Mouse (Mus musculus) liver (tissue): ENCODE measurements at regions not wholly inside any gene's neighbourhood (a gene's known extent, or its start where the extent isn't known, plus 50 kb on each side); places are given as distances from the start of the nearest gene placed in this dataset.

Source experiments
- DNase-seq: peaks from one replicate; pipeline ENCODE4 v3.0.0-alpha.2; 2020; ENCODE audit warnings: mixed read lengths

DNA sequence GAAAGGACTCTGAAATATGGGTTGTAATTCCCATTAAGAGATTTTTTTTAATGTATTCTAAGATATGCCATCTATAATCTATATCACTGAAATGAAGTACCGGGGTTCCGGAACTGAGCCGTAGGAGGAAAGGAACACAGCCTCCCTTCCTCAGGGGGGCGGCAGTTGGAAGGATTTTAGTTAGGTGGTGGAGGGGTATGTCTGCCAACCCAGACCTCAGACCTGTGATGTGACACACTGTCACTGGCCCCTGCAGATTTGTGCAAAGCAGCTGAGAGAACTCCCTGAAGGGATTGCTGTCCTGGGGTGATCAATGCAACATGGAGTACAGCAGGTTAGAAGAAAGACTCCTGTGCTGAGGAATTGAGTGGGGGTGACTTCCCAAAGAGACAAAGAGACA is 470.2 kb upstream of the Gulo start:
- no peak for DNase-seq

DNA sequence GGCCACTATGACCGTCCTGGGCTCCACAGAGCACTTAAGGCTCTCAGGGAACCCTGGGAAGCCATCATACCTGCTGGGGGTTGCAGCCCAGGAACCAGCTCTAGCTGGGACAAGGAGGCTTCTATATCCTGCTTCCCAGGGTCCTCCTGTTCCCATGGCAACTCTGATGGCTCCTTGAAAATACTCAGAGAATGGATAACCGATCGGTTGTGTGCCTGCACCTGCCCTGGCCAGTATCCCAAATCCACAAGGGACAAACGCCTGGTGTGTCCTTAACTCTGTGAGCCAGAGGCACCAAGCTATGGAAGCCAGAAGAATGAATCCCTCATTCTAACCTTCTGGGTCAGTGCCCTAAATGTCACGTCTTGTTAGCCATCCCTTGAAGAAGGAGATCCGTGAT is 469.6 kb upstream of the Gulo start:
- no peak for DNase-seq

DNA sequence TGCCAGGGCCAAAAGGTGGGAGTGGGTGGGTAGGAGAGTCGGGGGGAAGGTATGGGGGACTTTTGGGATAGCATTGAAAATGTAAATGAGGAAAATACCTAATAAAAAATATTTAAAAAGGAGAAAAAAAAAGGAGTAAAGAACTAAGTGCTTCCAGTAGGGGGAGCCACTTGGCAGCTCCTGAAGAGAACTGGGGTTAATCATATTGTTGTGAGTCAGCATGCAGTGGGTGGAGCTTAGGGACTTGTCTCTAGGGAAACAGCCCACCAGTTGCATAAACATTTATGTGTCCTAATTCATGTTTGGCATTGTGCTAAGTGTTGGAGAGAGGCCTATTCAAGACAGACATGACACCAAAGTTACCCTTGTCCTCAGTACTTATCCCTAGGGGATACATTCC is 466.0 kb upstream of the Gulo start:
- no peak for DNase-seq

DNA sequence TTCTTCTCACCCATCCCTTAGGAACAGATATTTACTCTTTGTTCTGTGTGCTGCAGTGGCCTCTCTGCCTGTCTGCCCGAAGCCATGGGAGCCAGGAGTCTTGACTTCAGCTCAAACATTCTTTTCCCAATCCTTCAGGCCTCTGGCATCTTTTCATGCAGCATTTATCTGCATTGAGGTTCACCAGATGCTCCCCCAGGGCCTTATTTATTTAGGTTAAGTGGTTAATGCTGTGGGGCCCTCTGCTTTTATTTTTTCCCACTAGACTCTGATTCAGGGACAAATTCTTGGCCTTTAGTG is 464.2 kb upstream of the Gulo start:
- DNase-seq = no peak

DNA sequence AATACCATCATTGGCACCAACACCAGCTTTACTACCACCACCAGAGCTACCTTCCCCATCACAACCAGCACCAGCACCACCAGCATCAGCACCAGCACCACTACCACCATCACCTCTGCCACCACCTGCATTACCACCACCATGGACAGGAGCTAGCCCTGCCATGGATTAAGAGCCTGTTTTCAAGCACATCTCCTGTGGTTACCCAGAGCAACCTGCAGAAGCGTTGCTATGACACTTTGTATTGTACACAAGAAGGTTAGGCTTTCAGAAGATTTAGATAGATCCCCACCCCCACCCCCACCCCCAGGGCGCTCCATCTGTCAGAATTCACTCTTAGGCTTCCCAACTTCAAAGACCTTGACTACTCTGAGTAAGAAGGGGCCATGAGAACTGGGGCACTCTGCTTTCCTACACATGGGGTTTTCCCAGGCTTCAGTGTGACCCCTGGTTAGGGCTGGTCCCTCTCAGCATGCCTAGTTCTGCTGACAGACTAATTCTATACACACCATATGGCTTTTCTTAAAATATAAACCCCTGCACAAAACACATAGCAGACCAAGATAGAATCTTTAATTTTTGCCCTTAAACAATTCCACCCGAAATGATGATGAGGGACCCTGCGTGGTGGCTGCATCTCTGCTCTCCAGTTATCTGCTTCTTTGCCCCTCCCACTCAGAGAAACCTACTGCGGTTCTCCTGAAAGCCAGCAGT is 463.7 kb upstream of the Gulo start:
- DNase-seq = no peak

DNA sequence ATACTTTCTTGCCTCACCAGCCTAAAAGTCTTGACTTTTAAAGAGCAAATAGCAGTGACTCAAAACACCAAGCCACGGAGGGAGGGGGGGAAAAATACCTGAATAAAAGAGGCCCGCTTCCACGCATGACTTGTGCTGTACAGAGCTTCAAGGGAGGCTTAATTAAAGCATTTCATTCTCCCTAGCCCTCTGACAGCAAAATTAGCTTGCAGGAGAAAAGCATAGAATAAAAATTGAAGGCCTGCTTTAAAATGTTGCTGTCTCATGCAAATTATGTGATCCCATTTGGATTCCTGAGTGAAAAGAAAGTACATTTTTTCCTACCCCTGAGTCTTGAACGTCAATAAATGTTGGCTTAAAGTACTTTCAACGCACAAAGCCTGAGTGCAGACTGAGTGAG is 453.1 kb upstream of the Gulo start:
- DNase-seq = no peak

DNA sequence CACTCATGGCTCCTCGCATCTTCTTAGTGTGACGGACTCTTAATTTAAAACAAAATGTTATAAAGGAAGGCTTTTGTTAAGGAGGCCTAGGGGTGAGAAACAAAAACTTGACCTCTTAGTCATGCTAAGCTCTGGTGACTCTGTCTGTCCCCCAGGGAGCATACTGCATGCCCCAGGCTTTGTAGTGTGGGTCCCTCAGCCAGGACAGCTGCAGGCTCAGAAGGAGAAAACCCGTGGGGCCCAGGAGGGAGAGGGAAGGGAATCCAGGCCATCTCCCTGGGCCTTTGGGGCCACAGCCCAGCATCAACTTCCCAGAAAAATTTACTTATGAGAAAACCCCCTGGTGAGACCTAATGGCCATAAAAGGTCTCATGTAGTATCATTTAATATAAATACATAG is 451.8 kb upstream of the Gulo start:
- DNase-seq = no peak

DNA sequence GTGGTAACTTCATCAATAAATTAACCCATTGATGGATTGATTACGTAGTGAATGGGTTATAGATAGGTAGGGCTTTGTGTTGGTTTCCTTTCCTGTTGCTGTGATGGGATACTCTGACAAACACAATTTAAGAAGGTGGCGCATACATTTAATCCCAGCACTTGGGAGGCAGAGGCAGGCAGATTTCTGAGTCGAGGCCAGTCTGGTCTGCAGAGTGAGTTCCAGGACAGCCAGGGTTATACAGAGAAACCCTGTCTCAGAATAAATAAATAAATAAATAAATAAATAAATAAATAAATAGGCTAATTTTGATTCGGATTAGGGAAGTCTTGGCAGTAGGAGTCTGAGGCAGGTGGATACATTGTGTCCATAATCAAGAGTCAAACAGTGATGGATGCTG is 449.7 kb upstream of the Gulo start:
- DNase-seq = no peak

DNA sequence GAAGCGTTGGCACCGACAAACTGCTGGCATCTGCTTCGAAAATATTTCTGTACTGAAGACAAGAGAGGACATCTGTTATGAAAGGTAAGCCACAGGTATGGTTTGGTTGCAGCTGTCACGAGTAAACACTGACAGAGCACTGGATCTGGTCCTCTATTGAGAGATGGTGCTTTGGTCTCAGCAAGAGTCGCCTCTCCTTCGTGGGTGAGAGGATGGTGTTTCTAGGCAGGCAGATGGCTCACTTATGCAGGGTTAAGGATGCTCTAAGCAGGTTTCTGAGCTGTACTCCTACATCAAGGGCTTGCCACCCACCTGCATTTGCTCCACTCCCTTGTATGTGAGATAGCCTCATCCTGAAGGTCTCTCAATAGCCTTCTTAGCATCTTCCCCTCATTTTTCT is 448.3 kb upstream of the Gulo start:
- DNase-seq = no peak

DNA sequence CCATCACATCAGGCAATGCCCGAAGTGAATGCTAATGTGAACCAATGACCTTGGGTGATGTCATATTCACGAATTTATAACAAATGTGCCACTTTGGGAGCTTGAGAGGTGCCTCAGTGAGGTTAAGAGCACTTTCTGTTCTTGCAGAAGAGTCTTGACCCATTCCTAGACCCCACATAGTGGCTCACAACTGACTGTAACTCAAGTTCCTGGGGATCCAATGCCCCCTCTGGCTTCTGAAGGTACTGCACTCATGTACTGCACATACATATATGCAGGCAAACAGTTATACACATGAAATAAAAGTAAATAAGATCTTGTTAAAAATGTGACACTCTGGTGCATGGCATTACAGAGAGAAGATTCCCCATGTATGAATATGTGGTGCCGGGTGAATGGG is 443.8 kb upstream of the Gulo start:
- DNase-seq = no peak

DNA sequence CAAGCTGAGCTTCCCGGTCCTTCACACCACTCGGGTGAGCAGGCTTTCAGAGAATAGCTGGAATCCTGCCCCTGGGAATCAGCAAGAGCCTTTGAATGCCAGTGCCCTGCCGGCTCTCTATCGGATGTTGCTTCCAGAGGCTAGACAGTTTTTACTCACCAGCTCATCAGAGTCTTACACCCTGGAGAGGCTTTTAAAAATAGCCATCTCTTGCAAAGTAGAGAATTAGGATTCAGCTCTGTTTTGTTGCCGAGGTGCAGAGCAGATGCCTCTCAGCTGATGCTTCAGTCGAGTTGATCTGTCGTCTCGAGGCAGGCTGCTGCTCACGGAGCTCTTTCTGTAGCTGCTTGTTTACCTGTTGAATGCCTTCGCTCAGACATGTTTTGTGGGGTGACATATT is 441.3 kb upstream of the Gulo start:
- no peak for DNase-seq

DNA sequence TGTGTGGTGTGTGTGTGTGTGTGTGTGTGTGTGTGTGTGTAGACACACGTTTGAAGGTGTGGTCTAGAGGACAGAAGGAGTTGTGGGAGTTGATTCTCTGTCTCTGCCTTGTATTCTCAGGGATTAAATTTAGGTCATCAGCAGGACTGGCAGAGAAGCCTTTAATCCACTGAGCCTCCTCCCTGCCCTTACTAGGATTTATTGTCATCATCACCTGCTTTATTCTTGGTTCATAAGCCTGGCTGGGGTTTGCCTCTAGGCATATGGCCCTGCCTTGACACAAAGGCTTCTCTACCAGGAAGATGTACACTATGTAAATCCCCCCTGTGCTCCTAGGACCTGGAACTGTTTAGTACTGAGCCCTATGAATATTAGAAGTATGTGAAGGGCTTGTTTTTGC is 433.6 kb upstream of the Gulo start:
- no peak for DNase-seq

DNA sequence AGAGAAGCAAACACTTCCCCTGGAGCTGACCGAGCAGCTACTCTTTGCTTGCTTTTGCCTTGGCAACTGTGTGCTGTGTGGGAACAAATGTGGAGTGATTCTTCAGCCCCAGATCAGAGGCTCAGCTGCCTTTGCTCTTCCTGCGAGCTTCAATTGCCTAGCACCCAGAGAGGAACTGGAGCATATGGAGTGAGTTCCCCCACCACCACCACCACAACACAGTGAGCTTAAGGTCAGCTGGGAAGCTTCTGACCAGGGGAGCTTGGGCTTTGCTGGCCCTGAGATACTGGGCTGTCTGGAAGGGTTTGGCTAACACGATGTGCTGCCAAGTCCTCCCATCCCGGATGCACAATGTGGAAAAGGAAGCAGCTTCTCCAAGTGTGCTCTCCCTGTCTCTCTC is 432.8 kb upstream of the Gulo start:
- no peak for DNase-seq

DNA sequence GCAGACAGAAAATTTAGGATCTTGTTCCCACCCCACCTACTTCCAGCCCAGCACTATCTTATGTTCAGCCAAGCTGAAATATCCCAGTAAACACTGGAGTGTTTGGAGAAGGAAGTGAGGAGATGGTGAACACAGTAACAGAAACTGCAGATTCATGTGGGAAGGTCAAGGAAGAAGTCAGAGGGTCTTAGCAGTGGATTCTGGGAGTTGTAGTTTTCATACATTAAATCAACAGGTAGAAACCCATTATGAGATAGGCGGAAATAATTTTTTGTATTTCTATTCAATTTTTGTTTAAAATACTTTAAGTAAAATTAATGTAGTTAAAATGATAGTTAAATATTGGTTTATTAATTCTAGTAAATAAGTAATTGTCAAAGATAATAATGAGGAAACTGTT is 429.6 kb upstream of the Gulo start:
- DNase-seq = no peak

DNA sequence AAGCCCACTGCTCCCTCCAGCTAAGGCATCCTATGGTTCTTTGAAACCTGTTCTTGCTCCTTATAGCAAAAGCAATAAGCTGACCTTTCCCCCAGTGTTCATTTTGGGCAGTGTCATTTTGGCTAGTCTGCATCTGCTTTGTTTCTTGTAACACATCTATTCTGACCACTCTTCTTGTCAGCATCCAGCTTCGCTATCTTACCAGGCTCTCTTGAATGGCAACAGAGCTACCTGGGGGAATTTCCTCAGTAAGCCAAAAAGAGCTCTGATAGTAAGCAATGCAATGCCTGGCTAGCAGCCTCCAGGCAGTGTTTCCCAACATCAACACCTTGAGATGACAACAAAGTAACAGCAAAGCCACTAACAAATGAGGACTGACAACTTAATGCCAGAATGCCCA is 429.0 kb upstream of the Gulo start:
- no peak for DNase-seq

DNA sequence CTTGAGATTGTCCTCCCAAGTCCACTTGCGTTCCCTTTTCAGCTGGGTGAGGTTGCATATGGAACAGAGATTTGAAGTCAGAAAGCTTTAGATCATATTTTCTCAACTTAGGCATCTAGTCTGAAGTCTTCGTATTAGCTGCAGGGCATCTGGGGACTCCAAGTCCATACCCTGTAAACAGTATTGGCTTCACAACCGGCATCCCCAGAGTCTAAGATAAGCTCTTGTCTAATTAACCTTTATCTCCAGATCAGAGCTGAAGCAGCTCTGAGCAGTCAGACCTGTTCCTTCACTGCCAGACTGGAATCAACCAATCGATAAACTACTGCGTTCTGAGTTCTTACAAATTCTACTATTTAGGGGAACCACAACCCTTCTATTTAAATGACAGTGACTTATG is 422.6 kb upstream of the Gulo start:
- DNase-seq = no peak

DNA sequence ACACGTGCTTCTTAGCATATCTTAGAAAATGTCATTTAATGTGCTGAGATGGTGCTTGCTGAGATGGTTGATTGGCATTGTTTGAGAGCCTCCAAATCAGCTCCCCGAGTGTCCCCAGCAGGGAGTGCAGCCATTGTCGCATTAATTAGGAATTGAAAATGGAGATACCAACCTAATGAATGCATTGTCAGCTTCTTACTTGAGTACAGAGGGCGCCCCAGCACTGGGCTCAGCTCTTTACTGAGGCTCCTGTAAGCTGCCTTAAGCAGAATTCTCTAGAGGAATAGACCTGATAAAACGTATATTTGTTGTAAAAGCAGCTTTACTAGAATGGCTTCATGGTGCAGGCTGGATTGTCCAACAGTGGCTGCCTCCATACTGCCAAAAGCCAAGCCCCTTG is 415.1 kb upstream of the Gulo start:
- no peak for DNase-seq
